Mouse (Mus musculus) ES-E14 (cell line): ENCODE measurements around the gene Gramd1b.

Source experiments
- CHD2 ChIP-seq: IDR thresholded peaks from 2 replicates; pipeline ENCODE4 v1.6.1; 2014; ENCODE audit warnings: mild to moderate bottlenecking, low read depth, low read length, inconsistent platforms
- HCFC1 ChIP-seq: IDR thresholded peaks from 2 replicates; pipeline ENCODE4 v1.6.1; 2012; ENCODE audit warnings: low read length, inconsistent platforms, borderline replicate concordance; ENCODE audit not compliant: insufficient read depth
- MAFK ChIP-seq: IDR thresholded peaks from 2 replicates; pipeline ENCODE4 v1.6.1; 2014; ENCODE audit warnings: mild to moderate bottlenecking, low read depth, low read length, inconsistent platforms; ENCODE audit not compliant: insufficient read depth
- ZC3H11A ChIP-seq: IDR thresholded peaks from 2 replicates; pipeline ENCODE4 v1.6.1; 2012; ENCODE audit warnings: low read depth, mild to moderate bottlenecking, inconsistent platforms, low read length, borderline replicate concordance
- ZNF384 ChIP-seq: IDR thresholded peaks from 2 replicates; pipeline ENCODE4 v1.6.1; 2012; ENCODE audit warnings: low read depth, low read length, inconsistent platforms

DNA sequence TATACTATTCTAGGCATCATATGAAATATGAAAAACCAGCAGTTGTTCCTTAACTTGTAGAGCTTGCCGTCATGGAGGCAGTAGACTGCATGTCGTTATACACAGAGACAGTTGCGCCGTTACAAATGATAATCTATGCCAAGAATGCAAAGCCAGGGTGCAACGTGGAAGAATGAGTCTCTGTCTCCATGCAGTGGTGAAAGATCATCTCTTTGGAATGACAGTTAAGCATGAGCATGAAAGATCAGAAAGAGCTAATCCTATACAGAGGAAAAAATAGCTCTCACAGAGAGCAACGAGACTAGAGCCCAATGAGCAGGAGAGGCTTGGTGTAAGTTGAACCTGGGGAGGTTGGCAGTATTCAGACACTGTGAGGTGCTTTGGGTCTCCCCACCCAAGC is 284.5 kb downstream of the Gramd1b start:
- no peak for TF ChIP-seq CHD2
- TF ChIP-seq ZC3H11A = no peak
- TF ChIP-seq ZNF384 = no peak
- no peak for TF ChIP-seq MAFK
- no peak for TF ChIP-seq HCFC1
